ENCODE assay signal across 22 mouse cellular contexts in genomic region chr6:94968683-94969082, GRCm38 (mm10).
"Had no signal": no experiment of that assay in that cellular context is flagged by ENCODE, and none has a peak within 500 bp of the region (broad histone marks: within the 10 kb centered on the region; RNA-seq: fewer than 3 reads in every experiment).

No protein-coding gene starts in this region.

- H3K36me3 ChIP-seq: heart, embryonic 12.5 days; hindbrain, embryonic 13.5 days; hindbrain, embryonic 15.5 days; limb, embryonic 13.5 days; limb, embryonic 15.5 days; liver, embryonic 12.5 days had no signal

- H3K4me3 ChIP-seq: gastrocnemius, adult 2 months; heart, embryonic 12.5 days; hindbrain, embryonic 13.5 days; hindbrain, embryonic 15.5 days; layer of hippocampus, adult 2 months; left cerebral cortex, adult 2 months; limb, embryonic 13.5 days; limb, embryonic 15.5 days; liver, embryonic 12.5 days had no signal

- ATAC-seq: inflammation-experienced regulatory T-cells, adult 6 months; intestine, postnatal 0 days; liver, embryonic 12.5 days had no signal

- H3K27me3 ChIP-seq: heart, embryonic 12.5 days; hindbrain, embryonic 13.5 days; hindbrain, embryonic 15.5 days; limb, embryonic 13.5 days; limb, embryonic 15.5 days; liver, embryonic 12.5 days had no signal

- H3K27ac ChIP-seq: gastrocnemius, adult 2 months; hindbrain, embryonic 13.5 days; hindbrain, embryonic 15.5 days; layer of hippocampus, adult 2 months; left cerebral cortex, adult 2 months; limb, embryonic 13.5 days; limb, embryonic 15.5 days; liver, embryonic 12.5 days; liver, embryonic 14.5 days had no signal

- DNase-seq: gastrocnemius, adult 2 months; gastrocnemius, postnatal 10 days; gastrocnemius, postnatal 25 days; heart, adult 18-20 months; heart, postnatal 10 days; heart, postnatal 4 days; kidney, adult 18-20 months; kidney, adult 8-10 months; kidney, postnatal 10 days; kidney, postnatal 25 days; kidney, postnatal 4 days had no signal

- H3K9ac ChIP-seq: heart, embryonic 12.5 days; hindbrain, embryonic 13.5 days; hindbrain, embryonic 15.5 days; limb, embryonic 13.5 days; limb, embryonic 15.5 days; liver, embryonic 12.5 days; liver, embryonic 14.5 days had no signal

- H3K9me3 ChIP-seq: heart, embryonic 12.5 days; hindbrain, embryonic 13.5 days; hindbrain, embryonic 15.5 days; limb, embryonic 13.5 days; limb, embryonic 15.5 days; liver, embryonic 12.5 days had no signal

- H3K4me1 ChIP-seq: hindbrain, embryonic 13.5 days; hindbrain, embryonic 15.5 days; liver, embryonic 12.5 days had no signal

- H3K4me2 ChIP-seq: heart, embryonic 12.5 days; hindbrain, embryonic 13.5 days; hindbrain, embryonic 15.5 days; limb, embryonic 13.5 days; limb, embryonic 15.5 days; liver, embryonic 12.5 days had no signal
